Mouse (Mus musculus) hindbrain, postnatal 0 days (tissue): ENCODE data around the gene Pias4. TPM values are rescaled to one million over a fixed set of nuclear protein-coding genes. Genes with fewer than 3 reads are reported as not detected.
A peak's percentile ranks its signal among the peaks of the same experiment; 100 is the strongest.
"Not testable (repeated sequence)": the region's sequence is repeated elsewhere in the genome, so short reads cannot be mapped to it uniquely, and the experiment has no call there.

Source experiments
- ATAC-seq: fragments of 200-750 bp; cut with Nextera tagmentation; 2 replicates; pipeline ENCODE4 v1.8.0; 2017; ENCODE audit warnings: mild to moderate bottlenecking, moderate TSS enrichment, moderate library complexity
- DNase-seq: peaks from one replicate; pipeline ENCODE4 v3.0.0-alpha.2; 2015; ENCODE audit warnings: low spot score
- H3K27ac ChIP-seq: fragments of 300-500 bp; sonication (generic); 2 replicates; pipeline ENCODE4 v1.5.1; 2014; ENCODE audit warnings: mild to moderate bottlenecking
- H3K27me3 ChIP-seq: fragments of 300-500 bp; sonication (generic); 2 replicates; pipeline ENCODE4 v1.6.1; 2014; ENCODE audit warnings: low read length, mixed read lengths; ENCODE audit not compliant: insufficient read depth
- H3K36me3 ChIP-seq: fragments of 300-500 bp; sonication (generic); 2 replicates; pipeline ENCODE4 v1.6.1; 2014; ENCODE audit warnings: low read length, mixed read lengths; ENCODE audit not compliant: insufficient read depth
- H3K4me1 ChIP-seq: fragments of 300-500 bp; sonication (generic); 2 replicates; pipeline ENCODE4 v1.6.1; 2014; ENCODE audit warnings: antibody characterized with exemption, low read length, mixed read lengths; ENCODE audit not compliant: insufficient read depth
- H3K4me2 ChIP-seq: fragments of 300-500 bp; sonication (generic); 2 replicates; pipeline ENCODE4 v1.6.1; 2014; ENCODE audit warnings: low read depth, mild to moderate bottlenecking, low read length, moderate library complexity, mixed read lengths
- H3K4me3 ChIP-seq: fragments of 300-500 bp; sonication (generic); 2 replicates; pipeline ENCODE4 v1.5.1; 2014; ENCODE audit warnings: low read length
- H3K9ac ChIP-seq: fragments of 300-500 bp; sonication (generic); replicated peaks from 2 replicates; pipeline ENCODE4 v1.6.1; 2014; ENCODE audit warnings: mild to moderate bottlenecking, low read length, moderate library complexity, mixed read lengths
- H3K9me3 ChIP-seq: fragments of 300-500 bp; sonication (generic); 2 replicates; pipeline ENCODE4 v1.6.1; 2016; ENCODE audit warnings: low read length, mixed read lengths
- CTCF ChIP-seq: IDR thresholded peaks from 2 replicates; pipeline ENCODE4 v1.5.1; 2016; ENCODE audit warnings: antibody characterized with exemption, control low read depth, low read depth
- WGBS: fragments of 180-500 bp; shearing (Covaris S2); extraction: QIAGEN DNeasy Blood & Tissue Kit; methylation state at CpG from one replicate; pipeline ENCODE4 v1.1.7; 2014; 5-methylcytosine and 5-hydroxymethylcytosine counted together
- polyA plus RNA-seq: library from polyadenylated mRNA; unstranded; fragments of >200 nt; fragmentation: Nextera tagmentation; extraction: Ambion mirVana; gene quantifications from 2 replicates; pipeline ENCODE4 v1.2.1, GENCODE M21; 2015
- total RNA-seq: library from RNA; depleted of rRNA; stranded (reverse); fragments of >200 nt; gene quantifications from 2 replicates; pipeline ENCODE4 v1.2.3, GENCODE M21; 2014

The Pias4 gene
- total and polyA plus RNA-seq, 2 experiments from 2014 or later = 32.0 to 33.9 TPM

DNA sequence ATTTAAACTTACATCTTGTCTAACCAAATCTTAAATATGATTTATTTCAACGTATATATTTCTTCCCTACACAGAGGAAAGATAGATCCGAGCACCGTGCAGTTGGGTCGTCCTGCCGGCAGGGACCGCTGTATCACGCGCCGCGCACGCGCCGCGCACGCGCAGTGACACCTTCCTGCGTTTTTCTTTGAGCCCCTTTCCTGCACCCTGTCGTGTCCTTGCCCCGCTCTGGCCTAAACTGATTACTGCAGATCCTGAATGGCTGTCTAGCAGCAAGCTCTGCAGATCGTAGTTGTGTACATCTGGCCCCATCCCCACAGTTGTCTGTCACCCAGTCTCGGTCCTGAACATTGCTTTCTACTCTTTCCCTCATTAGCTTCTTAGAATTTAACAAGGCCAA, 5.4 kb upstream of the Pias4 start:
- peak overlapping the region; percentile 45 for H3K4me2 ChIP-seq
- TF ChIP-seq CTCF = peak; percentile 93
- WGBS = 5% methylated on average over 21 of the region's 21 CpGs
- H3K9ac ChIP-seq = peak overlapping the region; percentile 25; the same call in 1 of the 2 replicates
- peak; percentile 92 for DNase-seq
- ATAC-seq = peak; percentile 38; the same call in 1 of the 2 replicates
- peaks cover 9% of the 10 kb centered on the region; the same call in 1 of the 2 replicates for H3K4me1 ChIP-seq
- peaks cover 6% of the 10 kb centered on the region; the same call in 1 of the 2 replicates for H3K36me3 ChIP-seq
- peak overlapping the region; percentile 82 for H3K27ac ChIP-seq
- no peaks in the 10 kb centered on the region for H3K9me3 ChIP-seq
- H3K27me3 ChIP-seq = no peaks in the 10 kb centered on the region
- H3K4me3 ChIP-seq = 0 out of 2 replicates have a peak overlapping the region, but pooled peaks have one; percentile 10

DNA sequence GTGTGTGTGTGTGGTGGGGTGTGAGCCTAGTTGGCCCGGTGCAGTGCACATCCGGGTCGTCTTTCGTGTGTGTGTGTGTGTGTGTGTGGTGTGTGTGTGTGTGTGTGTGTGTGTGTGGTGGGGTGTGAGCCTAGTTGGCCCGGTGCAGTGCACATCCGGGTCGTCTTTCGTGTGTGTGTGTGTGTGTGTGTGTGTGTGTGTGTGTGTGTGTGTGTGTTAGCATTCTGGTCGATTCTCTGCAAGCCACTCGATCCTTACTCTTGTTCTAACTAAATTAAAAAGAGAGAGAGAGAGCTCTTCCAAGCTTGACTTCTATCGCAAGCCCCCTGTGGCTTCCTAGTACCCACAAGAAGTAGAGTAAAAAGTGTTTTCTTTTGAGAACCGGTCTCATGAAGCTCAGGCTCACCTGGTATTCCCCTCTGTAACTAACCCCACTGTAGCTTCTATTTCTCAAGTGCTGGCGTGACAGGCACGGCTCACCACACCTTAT, 1.7 kb upstream of the Pias4 start:
- ATAC-seq = peak; percentile 44; the same call in 1 of the 2 replicates
- H3K9ac ChIP-seq, H3K36me3 ChIP-seq, H3K27me3 ChIP-seq, H3K9me3 ChIP-seq, H3K4me3 ChIP-seq: not testable (repeated sequence)
- H3K27ac ChIP-seq = peak overlapping the region; percentile 56; the same call in 1 of the 2 replicates
- peak overlapping the region; percentile 16; the same call in 1 of the 2 replicates for H3K4me2 ChIP-seq
- peaks cover 12% of the 10 kb centered on the region; the same call in 1 of the 2 replicates for H3K4me1 ChIP-seq
- peak; percentile 13 for DNase-seq
- 43% methylated on average over 7 of the region's 14 CpGs for WGBS

GRCm38 (mm10) chr10:81168521-81169244, 960 bp upstream of the Pias4 start:
- peaks cover 12% of the 10 kb centered on the region; the same call in 1 of the 2 replicates for H3K4me1 ChIP-seq
- no peaks in the 10 kb centered on the region for H3K27me3 ChIP-seq
- H3K27ac ChIP-seq = peak overlapping the region; percentile 85
- H3K4me2 ChIP-seq = peak overlapping the region; percentile 86
- peak; percentile 88 for DNase-seq
- peak; percentile 28 for ATAC-seq
- H3K9me3 ChIP-seq = no peaks in the 10 kb centered on the region
- no peak for TF ChIP-seq CTCF
- WGBS = 5% methylated on average over 29 of the region's 29 CpGs
- no peaks in the 10 kb centered on the region for H3K36me3 ChIP-seq
- H3K4me3 ChIP-seq = peak overlapping the region; percentile 90
- peak overlapping the region; percentile 53 for H3K9ac ChIP-seq

DNA sequence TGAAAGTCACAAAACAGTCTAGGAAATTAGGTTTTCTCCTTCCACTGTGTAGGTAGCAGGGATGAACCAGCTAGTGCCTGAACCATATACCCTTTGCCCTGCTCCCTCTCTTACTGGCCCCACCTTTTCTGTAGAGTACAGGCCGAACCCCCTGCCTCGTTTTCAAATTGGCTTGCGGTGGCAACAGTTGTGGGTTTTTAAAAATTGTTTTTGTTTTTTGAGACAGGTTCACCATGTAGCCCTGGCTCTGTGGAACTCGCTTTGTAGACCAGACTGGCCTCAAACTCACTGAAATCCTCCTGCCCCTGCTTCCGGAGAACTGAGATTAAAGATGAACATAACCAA, 336 bp upstream of the Pias4 start:
- DNase-seq (no peak), ATAC-seq (peak; percentile 48)
- no peak for TF ChIP-seq CTCF
- peak overlapping the region; percentile 86 for H3K4me2 ChIP-seq
- H3K9ac ChIP-seq = peak overlapping the region; percentile 33; the same call in 1 of the 2 replicates
- H3K4me3 ChIP-seq = peak overlapping the region; percentile 90
- peak overlapping the region; percentile 85; the same call in 1 of the 2 replicates for H3K27ac ChIP-seq
- WGBS = 9% methylated on average over 5 of the region's 5 CpGs
- H3K27me3 ChIP-seq = no peaks in the 10 kb centered on the region
- peaks cover 12% of the 10 kb centered on the region; the same call in 1 of the 2 replicates for H3K4me1 ChIP-seq
- no peaks in the 10 kb centered on the region for H3K36me3 ChIP-seq
- no peaks in the 10 kb centered on the region for H3K9me3 ChIP-seq

GRCm38 (mm10) chr10:81165118-81165517, 2.6 kb downstream of the Pias4 start:
- H3K36me3 ChIP-seq = peaks cover 26% of the 10 kb centered on the region
- no peak overlapping the region; the same call in 1 of the 2 replicates for H3K9ac ChIP-seq
- H3K27me3 ChIP-seq = no peaks in the 10 kb centered on the region
- DNase-seq = no peak
- no peak overlapping the region for H3K27ac ChIP-seq
- H3K4me1 ChIP-seq = peaks cover 12% of the 10 kb centered on the region; the same call in 1 of the 2 replicates
- H3K4me3 ChIP-seq = no peak overlapping the region
- no peaks in the 10 kb centered on the region for H3K9me3 ChIP-seq
- 69% methylated on average over 8 of the region's 8 CpGs for WGBS
- H3K4me2 ChIP-seq = no peak overlapping the region
- no peak for ATAC-seq
- TF ChIP-seq CTCF = no peak

GRCm38 (mm10) chr10:81162318-81162652, 5.4 kb downstream of the Pias4 start:
- no peak for TF ChIP-seq CTCF
- Histone ChIP-seq H3K4me2 (no peak overlapping the region), H3K9me3 (no peaks in the 10 kb centered on the region), H3K27me3 (no peaks in the 10 kb centered on the region), H3K36me3 (peaks cover 40% of the 10 kb centered on the region), H3K27ac (no peak overlapping the region), H3K9ac (no peak overlapping the region), H3K4me1 (peaks cover 5% of the 10 kb centered on the region; the same call in 1 of the 2 replicates), H3K4me3 (no peak overlapping the region)
- DNase-seq (no peak), ATAC-seq (no peak)
- 83% methylated on average over 2 of the region's 2 CpGs for WGBS
